Mouse (Mus musculus) cerebellum, postnatal 36 days (tissue): ENCODE measurements at regions not wholly inside any gene's neighbourhood (a gene's known extent, or its start where the extent isn't known, plus 50 kb on each side); places are given as distances from the start of the nearest gene placed in this dataset.

Experiments
- DNase-seq, 2 experiments: peaks; one replicate each; pipeline ENCODE4 v3.0.0; 2021 to 2022; ENCODE audit warnings: mixed read lengths in 2 of 2

DNA sequence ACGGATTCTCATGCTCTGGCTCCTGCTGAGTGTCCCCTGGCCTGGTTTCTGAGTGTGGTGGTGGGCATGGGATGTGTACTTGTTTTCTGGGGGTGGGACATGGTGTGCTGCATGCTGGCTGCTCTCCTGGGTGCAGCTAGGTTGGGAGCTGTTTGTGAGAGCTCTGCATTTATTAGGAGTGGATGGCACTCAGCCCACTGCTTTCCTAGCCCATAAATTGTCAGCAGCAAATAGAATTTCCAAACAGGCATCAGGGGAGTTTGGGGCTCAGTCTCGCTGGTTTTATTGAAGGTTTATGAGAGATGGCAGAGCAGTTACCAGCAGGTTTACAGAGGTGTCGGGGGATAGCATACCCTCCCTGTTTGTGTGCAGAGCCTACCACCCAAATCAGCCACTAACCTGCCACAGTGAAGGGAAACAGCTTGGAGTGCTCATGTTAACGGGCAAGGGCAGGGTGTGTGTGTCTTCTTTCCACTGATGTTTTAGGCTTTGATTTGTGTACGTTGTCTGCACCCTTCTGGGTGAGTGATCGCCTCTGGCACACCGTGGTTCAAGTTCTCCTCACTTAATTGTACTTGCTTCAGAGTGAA lies 372.6 kb downstream of the Eipr1 start:
- no peak for DNase-seq

DNA sequence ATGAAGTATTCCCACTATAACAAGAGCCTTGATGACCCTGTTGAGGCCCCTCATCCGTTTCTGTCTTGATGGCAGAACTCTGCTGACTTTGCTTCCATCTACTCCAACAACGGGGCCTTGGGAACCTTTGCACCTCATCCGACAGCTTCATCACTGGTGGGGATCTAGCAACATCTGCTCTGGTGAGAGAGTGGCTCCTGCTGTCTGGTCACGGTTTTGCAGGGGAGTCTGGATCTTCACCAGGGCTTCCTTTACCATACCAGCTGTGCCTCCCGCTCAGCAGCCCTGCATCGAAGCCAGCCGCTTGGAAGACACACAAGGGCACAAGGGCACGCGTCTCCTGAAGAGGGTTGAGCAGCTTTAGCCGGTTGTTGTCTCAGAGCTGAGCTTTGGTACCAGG lies 377.2 kb downstream of the Eipr1 start:
- DNase-seq = no peak

DNA sequence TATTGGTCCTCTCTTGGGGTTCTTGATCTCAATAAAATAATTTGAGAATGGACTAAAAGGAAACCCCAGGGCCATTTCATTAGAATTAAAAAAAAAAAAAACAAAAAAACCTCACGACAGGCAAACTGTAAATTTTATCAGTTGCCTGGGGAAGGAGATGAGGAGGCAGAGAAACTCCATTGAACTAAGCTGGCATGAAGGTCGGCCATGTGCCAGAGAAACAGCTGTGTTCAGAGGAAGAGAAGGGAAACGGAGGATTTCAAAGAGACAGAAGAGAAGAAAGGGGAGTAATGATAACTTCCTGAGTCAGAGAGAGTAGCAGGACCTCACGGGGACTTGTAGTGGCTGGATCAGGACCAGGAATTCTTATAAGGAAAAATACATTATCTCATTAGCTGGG lies 377.7 kb downstream of the Eipr1 start:
- no peak for DNase-seq

DNA sequence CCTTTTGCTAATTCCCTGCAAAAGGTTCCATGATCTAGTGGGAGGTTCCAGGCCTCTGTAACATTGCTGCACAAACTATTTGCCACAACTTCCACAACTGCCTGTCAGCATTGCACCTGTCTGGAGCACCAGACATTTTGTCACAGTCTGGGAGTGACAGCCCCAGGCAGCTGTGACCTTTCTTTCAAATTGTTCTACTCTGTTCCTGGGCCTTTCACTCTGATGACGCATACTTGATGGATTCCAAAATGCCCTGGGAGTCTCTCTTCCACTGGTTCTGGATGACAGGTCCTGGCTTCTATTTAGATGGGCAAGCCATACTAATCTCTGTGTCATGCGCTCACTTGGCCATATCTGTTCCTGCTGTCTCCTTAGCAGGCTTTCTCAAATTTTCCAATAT lies 382.7 kb downstream of the Eipr1 start:
- DNase-seq = no peak

DNA sequence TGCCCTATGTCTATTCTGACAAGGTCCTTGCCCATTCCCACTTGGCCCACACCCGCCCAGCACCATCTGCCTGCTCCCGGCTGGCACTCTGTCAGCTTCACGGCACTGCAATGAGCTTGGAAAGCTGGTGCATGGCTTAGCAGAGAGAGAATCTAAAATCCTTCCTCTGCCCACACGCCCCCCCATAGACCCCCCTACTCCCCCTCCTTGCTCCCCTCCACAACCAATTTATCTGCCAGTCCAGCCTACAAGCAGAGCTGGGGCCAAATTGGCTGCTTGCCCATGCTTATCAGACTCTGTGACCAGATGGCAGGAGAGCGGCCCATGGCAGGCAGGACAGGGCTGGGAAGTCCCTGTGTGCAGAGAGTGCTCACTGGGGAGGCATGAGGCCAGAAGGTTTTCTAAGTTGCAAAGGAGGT lies 385.3 kb downstream of the Eipr1 start:
- DNase-seq = peak; percentile 89 to 90

DNA sequence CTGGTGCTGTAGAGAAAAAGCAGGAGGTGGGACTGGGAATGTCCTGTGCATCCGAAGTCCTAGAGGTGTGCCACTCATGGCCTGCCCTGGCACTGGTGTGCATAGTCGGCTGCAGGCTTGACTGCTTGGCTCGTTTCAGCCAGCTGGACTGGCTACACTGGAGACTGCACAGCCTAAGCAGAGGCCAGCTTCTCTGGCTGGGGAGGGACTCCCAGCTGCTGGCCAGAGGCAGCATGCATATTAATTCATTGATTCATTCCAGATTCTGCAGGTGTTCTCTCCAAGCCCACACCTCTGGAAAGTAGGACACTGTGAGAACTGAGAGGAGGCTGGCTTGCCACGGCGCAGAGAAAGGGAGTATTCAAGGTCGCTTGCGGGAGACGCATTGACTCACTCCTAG lies 385.9 kb downstream of the Eipr1 start:
- DNase-seq = peak in 1 of 2 experiments; percentile 30

DNA sequence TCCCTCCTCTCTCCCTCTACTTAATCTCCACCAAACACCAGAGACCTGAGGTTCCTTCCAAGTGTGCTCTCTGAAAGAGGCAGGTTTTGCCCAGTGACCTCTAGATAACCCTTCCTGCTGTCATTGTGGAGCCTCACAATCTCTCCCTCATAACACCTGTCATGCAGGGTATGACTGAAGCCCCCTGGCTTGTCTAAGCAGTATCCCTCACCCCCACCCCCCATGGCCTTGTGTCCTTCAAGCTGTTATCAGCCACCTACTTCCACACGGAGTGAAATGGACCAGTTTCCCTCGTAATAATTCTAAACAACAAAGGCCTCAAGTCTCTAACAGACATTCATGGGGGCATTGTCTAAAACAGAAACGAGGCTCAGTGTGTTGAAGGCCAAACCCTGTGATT lies 387.6 kb upstream of the Myt1l start:
- no peak for DNase-seq

DNA sequence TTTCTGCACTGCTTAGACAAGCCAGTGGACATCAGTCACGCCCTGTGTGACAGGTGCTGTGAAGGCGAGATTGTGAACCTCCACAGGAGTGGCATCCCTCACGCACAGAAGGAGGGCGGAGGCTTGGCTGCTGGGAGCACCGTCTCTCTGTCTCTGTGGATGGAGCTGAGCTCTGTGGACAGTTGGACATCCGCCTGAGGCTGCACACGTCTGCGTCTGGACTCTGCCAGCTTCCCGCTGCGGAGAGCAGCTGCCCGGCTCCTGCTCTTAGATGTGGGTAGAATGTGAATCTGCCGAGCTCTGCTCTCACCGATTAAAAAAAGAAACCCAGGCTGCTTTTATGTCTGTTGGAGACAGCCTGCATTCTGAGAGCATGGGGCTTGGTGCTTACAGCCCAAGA lies 387.1 kb upstream of the Myt1l start:
- peak; percentile 88 to 90 for DNase-seq

DNA sequence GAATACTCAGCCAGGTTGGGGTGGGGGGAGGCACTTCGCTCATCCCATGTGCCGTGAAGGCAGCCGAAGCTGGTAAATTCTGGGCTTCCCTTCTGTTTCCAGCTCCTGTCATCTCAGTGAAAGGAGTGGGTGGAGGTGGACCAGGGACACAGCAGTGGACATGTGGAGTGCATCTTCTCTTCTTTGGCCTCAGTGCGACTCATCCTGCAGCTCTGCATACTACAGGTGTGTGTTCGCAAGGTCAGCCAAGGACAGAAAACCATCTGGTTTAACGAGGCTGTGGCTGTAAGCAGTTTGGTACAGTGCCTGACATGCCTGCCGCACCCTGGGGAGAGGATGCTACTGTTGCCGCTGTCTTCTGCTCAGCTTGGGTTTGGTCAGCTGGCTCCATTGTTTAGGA lies 386.3 kb upstream of the Myt1l start:
- DNase-seq = peak; percentile 16 to 37

DNA sequence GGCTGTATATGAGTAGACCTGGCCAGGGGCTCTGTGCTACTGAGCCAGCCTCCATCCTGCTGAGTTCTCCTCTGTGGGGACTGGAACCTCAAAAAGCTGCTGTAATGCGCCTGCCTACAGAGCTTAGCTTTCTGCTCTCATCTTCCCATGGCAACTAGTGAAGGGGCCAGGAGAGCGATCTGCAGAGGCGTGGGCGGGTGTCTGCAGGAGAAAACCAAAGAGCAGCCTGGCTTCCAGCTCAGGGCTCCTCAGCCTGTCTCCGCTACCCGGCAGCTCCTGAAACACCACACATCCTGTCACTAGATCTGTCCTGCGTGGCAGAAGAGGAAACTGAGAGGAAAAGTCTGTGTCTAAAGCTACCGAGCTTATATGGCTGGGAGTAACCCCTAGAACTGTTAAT lies 384.9 kb upstream of the Myt1l start:
- DNase-seq = peak in 1 of 2 experiments; percentile 41

DNA sequence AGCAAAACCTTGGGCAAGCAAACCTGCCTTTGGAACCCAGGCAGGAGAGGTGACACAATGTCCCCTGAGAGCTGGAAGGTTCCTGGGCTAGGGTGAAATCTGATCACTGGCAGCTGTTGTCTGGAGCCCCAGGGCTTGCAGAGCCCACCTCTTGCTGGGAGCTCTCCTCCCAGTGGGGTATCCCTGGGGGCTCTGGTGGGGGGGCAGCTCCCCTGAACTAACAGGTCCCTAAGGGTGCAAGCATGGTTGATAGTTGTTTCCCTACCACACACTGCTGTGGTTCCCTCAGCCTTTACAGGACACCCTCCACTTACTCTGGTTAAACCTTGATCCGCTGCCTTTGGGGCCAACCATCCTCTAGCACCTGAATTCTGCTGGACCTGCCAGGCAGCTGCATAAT lies 367.3 kb upstream of the Myt1l start:
- no peak for DNase-seq

DNA sequence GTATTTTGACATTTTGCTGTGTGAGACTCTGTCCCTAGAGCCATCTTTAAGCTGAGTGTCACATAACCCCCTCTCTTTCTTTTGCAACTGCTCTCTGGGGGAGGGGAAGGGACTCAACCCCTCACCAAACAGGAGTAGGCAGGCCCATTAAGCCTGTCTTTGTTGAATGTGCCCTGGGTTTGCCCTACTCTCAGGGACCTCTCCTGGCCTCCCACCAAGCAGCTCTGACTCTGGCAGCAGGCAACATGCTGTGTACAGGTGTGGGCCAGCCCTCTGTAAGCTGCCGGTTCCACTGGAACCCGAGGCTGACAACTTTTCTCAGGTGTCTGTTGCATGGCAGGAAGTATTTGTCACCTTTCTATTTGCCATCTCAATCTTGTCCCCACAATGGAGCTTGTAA lies 366.6 kb upstream of the Myt1l start:
- DNase-seq = no peak

DNA sequence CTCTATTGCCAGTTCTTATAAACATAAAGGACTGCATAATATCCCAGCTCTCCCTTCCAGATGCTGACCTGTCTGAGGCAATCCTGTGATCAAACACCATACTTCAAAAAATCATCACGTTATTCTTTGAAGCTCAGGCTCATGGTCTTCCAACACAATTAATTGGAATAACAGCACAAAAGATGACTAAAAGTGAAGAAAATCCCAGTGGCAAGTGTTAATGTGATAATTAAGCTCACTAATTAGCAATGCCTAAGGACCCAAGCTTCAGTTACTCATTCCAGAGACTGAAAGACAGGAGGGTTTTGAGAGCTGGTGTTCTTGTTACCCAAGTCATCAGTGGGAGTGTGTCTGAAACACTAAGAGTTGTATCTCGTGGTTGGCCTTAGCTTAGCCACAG lies 363.5 kb upstream of the Myt1l start:
- no peak for DNase-seq

DNA sequence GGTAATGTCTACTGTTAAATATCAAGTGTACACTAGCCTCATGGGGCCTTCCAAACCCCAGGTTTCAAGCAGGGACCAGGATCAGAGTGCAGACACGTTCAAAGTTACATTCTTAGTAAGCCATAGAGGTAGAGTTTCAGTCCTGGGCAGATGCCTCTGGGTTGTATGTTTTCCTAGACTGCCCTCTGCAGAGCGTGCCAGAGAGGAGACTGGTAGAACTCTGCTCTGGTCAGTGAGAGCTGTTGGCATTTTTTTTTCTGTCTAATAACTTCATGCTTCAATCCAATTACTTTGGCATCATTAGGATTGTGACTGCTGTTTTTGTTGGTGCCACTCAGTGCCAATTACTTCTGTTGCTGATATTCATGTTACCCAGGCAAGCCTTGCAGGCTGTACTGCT lies 361.9 kb upstream of the Myt1l start:
- DNase-seq = no peak

DNA sequence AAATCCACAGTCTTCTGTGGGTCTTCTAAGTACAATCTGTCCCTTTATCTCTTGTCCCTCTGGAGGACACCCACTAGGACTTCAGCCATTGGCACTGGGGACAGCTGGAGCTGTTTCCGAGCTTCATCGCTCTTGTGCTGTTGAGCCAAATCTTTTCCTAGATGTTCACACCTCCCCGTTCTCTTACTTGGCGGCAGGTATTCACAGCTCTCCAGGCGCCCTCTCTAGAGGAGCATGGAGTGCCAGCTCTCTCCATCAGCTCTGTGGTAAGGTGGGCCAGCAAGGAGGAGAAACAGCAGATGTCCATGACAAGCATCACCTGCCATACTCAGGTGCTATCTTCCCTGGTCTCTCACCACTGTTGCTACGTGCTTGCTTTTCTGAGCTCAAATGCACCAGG lies 360.3 kb upstream of the Myt1l start:
- peak in 1 of 2 experiments; percentile 15 for DNase-seq

DNA sequence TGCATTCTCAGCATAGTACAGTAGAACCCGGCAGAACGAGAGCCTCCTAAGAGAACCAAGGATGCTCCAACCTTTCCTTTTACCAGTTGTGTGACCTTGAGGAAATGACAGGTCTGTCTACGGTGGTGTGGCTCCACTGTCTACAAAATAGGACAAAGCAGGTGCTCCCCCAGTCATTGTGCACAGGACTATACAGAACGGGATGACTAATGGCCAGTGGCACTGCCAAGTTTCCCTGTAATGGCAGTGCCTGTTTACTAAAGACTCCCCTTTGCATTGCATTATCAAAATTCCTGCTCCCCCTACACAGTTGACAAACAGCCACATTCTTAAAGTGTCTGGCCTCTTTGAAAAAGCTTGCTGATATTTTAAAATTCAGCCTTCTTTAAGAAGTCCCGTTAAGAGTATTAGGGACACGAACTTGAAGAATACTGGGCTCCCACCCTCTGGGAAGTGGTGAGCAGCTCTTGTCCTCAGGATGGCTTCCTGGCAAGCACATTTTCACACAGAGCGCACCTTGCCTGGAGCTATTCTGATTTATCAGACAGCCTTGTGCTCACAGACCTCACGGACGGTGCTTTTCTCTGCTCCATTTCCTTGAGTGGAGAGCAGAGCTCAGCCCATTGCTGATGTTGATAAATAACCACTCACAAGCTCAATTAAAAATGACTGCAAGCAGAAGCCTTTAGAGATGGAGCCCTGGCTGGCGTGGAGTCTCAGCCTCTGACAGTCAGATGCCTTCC lies 352.3 kb upstream of the Myt1l start:
- no peak for DNase-seq

DNA sequence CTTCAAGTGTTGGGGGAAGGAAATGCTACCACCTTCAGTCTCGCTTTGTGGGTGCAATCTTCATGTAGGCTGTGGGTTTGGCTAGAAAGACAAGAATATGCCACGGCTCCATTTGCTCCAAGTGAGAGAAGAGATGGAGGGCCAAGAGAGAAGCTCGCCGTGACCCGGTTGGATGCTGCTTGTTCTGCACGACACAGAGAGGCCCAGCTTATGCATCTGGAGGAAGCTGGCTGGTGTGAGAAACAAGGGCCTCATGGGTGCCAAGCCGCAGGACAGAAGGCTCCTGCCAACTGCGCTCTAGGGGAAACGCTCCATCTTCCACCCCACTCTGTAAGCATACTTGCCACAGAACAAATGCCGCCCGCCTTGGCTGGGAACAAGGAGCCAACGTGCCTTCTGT lies 351.0 kb upstream of the Myt1l start:
- no peak for DNase-seq

DNA sequence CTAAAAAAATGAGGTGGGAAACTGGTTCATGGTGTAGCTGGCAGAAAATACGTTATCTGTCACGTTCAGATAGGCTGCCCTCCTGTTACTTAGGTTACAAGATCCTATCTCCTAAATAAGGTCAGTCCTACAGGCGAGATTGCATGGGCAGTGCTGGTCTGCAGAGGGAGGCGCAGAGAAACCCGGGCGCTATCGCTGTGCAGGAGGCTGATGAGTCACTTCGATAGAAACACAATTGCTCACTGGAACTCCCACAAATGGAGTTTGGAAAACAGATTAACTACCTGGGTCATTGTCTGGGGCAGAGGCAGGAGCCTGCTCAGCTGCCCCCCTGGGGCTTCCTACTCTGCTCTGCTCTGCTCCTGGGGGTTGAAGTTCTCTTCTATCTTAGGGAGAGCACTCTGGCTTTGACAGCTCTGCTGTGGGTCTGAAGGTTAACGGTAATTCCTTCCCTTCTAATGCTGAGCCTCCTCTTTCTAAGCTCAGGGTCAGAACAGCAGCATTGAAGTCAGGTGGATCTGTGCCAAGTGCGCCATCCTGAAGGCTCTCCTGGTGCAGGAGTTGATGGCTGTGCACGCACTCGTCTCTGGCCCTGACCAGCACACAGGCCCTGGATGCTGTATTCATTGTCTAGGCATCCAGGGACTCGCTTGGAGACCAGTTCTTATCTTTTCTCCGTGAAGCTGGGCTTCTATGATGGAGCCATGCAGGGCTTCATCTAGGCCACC lies 349.9 kb upstream of the Myt1l start:
- no peak for DNase-seq

DNA sequence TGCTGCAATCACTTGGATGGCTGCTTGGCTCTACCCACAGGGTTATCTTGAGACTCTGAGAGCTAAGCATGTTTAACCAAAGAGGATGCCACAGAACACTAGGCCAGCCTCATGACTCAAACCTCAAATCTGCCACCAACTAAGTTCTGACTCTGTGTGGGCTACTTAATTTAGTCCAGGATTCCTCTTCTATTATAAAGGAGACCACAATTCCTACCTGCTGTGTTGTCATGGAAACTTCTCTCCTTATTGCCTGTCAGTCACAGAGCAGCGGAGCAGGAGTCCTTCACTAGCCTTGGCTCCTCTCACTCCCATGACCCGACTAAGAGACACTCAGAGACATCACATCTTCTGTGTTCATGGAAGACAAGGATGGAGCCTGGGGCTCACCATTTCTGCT lies 348.8 kb upstream of the Myt1l start:
- no peak for DNase-seq

DNA sequence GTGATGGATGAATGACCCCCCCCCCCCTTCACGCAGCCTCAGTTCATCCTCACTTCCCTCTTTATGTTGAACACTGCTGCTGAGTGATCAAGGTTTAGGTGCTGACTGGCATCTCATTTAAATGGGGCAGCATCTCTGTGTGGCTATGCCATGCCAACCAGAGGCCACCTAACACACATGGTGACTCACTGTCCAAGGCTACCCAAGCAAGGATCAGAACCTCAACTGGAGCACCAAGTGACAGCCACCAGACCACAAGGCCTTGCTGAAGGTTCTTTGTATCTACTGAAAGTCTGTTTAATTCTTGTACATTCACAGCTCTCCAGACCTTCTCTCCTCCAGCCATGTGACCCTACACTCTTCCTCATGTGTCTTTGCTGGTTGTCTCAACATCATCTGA lies 347.6 kb upstream of the Myt1l start:
- no peak for DNase-seq

DNA sequence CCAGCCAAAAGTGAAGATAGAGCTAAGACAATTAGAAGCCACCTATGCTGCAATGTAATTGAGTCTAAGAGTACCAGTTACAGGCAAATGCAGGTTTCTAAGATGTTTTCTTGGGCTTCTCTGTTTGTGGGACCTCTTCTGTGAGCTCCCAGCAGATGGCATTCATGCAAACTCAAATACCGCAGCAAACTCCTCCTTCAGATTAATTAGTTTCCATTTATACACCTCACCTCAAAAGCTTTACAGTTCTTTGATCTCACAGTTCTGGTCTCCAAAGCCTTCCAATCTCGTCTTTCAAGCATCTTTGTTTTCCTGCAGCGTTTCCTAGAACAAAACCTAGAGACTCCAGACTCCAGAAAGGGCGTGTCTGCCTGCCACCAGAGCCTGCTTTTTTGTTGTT lies 340.6 kb upstream of the Myt1l start:
- DNase-seq = no peak

DNA sequence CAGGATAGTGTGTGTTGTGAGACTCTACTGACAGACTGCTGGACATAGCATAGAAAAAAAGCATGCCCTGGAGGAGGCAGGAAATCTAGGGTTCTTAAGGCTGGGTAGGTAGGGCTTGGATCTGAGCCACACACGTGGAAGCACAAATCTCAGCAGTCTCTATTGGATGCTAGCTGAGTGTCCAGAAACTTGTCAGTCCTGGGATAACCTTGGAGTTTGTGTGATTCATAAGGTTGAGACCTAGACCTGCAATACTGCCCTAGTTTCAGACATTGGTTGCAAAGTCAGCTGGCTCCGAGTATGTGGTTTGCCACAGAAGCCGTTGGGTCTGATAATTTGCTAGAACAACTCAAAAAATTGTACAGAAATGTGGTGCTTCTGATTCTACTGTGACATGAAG lies 335.8 kb upstream of the Myt1l start:
- no peak for DNase-seq

DNA sequence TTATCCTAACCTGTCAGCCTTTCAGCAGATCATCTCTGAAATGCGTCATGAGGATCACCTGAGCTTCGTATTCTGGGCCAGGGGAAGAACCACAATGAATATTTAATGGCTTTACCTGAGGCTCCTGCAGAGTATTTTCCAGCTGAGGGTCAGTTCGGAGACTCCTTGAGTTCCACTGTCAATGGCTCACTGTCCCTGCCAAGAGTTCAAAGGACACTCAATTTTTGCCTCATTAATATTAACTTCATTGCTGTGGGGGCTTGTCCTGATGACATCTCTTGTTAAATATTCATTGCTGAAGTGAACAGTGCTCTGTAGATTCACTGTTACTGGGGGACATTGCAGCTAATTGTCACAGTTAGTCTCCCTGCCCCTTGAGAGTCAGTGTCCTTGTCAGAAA lies 316.2 kb upstream of the Myt1l start:
- DNase-seq = no peak

DNA sequence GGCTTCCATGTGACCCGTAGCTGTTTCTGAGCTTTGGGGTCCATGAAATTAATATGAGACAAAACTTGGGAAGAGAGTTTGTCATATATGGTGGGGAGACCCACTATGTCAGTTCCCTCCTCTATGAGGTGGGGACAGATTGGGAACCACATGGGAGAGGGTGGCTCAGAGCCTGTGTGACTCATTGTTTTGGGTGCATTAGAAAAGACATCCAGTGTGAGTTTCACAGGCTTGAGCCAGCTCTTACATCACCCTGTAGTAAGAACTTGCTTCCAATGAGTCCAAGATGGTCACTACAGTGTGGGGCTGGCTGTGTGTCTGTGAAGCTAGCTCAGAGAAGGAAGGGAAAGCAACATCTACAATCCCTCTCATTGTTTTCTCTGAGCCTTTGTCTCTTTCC lies 314.6 kb upstream of the Myt1l start:
- DNase-seq = no peak
